Mouse (Mus musculus) liver, embryonic 18 days (tissue): ENCODE measurements around the gene Speer4f1. TPM values are rescaled to one million over a fixed set of nuclear protein-coding genes. Genes with fewer than 3 reads are reported as not detected.

Source experiments
- polyA plus RNA-seq: library from polyadenylated mRNA; depleted of rRNA; stranded (reverse); fragments of >200 nt; gene quantifications from 2 replicates; pipeline ENCODE4 v1.2.3, GENCODE M21; 2012; rRNA removed

The Speer4f1 gene
- polyA plus RNA-seq, result not detected in 2 replicates

DNA sequence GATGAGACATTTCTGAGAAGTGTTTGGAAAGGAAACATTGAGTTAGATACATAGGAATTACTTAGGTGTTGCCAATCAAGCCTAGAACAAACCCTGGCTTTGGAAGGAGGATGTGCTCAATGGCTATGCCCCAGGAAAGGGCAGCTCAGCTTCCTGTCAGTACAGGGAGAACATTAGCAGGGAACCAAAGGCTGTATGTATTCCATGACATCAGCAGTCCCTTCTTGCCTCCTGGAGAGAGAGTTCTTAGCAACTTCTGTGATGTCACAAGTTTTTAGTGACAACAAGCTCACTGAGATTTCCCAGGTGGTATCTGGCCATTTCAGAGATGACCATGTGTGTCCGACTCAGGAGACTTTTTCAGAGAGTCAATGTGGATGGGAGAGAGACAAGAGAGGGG is at the start of gene Speer4f1:
Speer4f1 (plus strand) TSS at position 301 of the 400 bp plus-strand sequence.

Other genes starting within 250 kb of the Speer4f1 start
- gene Speer4f2, start 102.9 kb upstream of the Speer4f1 start, polyA plus RNA-seq, result not detected in 2 replicates
- 0.31 and 0.34 TPM in 2 replicates for gene Sema3c, start 98.2 kb downstream of the Speer4f1 start, polyA plus RNA-seq